Mouse (Mus musculus): Measurements from ENCODE around the gene Fam213a. TPM values are rescaled to one million over a fixed set of nuclear protein-coding genes. Genes with fewer than 3 reads are reported as not detected.

Gene Fam213a
- polyA plus RNA-seq, 1 experiment from 2014 or later, result 35.8 TPM

DNA sequence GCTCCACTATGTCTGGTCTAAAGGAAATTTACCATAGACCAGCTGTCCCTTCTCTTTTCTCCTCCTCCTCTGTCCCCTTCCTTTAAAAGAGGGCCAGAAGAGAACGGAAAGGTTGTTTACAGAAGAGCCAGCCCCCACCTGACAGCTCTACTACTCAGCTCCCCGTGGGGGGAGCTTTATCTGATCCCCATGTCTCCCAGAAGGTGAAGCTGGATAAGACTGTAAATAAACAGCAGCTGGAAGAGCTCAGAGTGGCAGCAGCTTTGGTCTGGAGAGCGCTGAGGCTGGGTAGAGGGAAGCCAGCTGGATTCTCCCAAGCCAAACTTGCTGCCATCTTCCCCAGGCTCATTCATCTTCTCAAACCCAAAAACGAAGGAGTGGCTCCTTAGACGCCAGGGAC is 5.9 kb downstream of the Fam213a start:
- no peak overlapping the region for H3K4me2 ChIP-seq (ENCODE audit: low read depth, low read length)
- ATAC-seq (replicated peaks; ENCODE audit: extremely low read depth, insufficient read depth, low FRiP score), result no peak
- H3K4me3 ChIP-seq (ENCODE audit: low read length), result no peak overlapping the region
- no peaks in the 10 kb centered on the region for H3K36me3 ChIP-seq (ENCODE audit: control insufficient read depth, insufficient read depth)
- 32% methylated on average over 5 of the region's 5 CpGs for WGBS
- no peaks in the 10 kb centered on the region for H3K9me3 ChIP-seq (replicated peaks; ENCODE audit: control insufficient read depth, low read length)
- H3K27ac ChIP-seq (ENCODE audit: low read length), result no peak overlapping the region
- H3K4me1 ChIP-seq (ENCODE audit: control insufficient read depth, insufficient read depth, low read length), result peaks cover 6% of the 10 kb centered on the region
- no peak overlapping the region for H3K9ac ChIP-seq (ENCODE audit: low read length)
- H3K27me3 ChIP-seq (ENCODE audit: control insufficient read depth, insufficient read depth, low read length), result no peaks in the 10 kb centered on the region

- 44% methylated on average over 3 of the region's 3 CpGs for WGBS
- Histone ChIP-seq H3K4me2 (ENCODE audit: low read depth, low read length) (no peak overlapping the region), H3K4me1 (ENCODE audit: control insufficient read depth, insufficient read depth, low read length) (peaks cover 6% of the 10 kb centered on the region), H3K36me3 (ENCODE audit: control insufficient read depth, insufficient read depth) (no peaks in the 10 kb centered on the region), H3K4me3 (ENCODE audit: low read length) (no peak overlapping the region), H3K9ac (ENCODE audit: low read length) (no peak overlapping the region), H3K27me3 (ENCODE audit: control insufficient read depth, insufficient read depth, low read length) (no peaks in the 10 kb centered on the region), H3K27ac (ENCODE audit: low read length) (no peak overlapping the region), H3K9me3 (replicated peaks; ENCODE audit: control insufficient read depth, low read length) (no peaks in the 10 kb centered on the region)
- no peak for ATAC-seq (replicated peaks; ENCODE audit: extremely low read depth, insufficient read depth, low FRiP score)
Observed at GRCm38 (mm10) chr14:41006899-41007298, 6.7 kb downstream of the Fam213a start.

DNA sequence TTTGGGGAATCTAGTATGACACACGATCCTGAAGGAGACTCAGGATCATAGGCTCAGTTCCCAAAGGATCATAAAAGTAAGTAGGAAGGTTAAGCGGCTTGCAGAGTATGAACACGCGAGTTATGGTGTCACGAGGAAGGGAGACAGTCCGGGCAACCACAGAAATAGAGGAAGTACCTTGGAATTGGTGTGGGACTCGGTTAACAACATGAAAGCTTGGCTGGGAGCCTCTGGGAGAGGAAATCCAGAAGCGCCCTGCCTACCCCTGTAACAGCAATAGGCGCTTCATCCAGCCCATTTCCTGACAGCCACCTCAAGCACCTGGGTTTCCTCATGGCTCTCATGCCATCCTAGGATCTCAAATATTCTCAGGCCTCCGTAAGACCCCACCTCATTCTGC is 7.3 kb downstream of the Fam213a start:
- Histone ChIP-seq H3K4me1 (ENCODE audit: control insufficient read depth, insufficient read depth, low read length) (peaks cover 6% of the 10 kb centered on the region), H3K4me2 (ENCODE audit: low read depth, low read length) (no peak overlapping the region), H3K9me3 (replicated peaks; ENCODE audit: control insufficient read depth, low read length) (no peaks in the 10 kb centered on the region), H3K36me3 (ENCODE audit: control insufficient read depth, insufficient read depth) (no peaks in the 10 kb centered on the region), H3K27ac (ENCODE audit: low read length) (no peak overlapping the region), H3K27me3 (ENCODE audit: control insufficient read depth, insufficient read depth, low read length) (no peaks in the 10 kb centered on the region), H3K4me3 (ENCODE audit: low read length) (no peak overlapping the region), H3K9ac (ENCODE audit: low read length) (no peak overlapping the region)
- ATAC-seq (replicated peaks; ENCODE audit: extremely low read depth, insufficient read depth, low FRiP score), result no peak
- 85% methylated on average over 10 of the region's 10 CpGs for WGBS

DNA sequence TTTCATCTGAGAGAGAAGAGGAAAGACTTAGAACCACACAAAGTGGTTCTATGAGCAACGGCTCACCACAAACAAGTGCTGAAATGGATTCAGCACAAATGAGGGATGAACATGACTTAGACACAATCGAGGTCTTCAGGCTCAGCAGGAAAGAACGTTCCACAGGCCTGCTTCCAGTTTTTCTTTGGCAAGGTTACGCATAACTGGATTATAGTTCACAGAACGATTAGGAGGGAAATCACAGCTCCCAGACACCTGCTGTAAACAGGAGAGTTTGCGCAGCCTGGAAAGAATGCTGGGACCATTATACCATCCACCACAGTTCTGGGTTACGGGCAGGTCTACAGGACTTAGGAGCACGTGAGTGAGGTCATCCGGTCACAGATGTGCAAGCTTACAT is 7.9 kb downstream of the Fam213a start:
- Histone ChIP-seq H3K4me2 (ENCODE audit: low read depth, low read length) (no peak overlapping the region), H3K9me3 (replicated peaks; ENCODE audit: control insufficient read depth, low read length) (no peaks in the 10 kb centered on the region), H3K9ac (ENCODE audit: low read length) (no peak overlapping the region), H3K27ac (ENCODE audit: low read length) (no peak overlapping the region), H3K36me3 (ENCODE audit: control insufficient read depth, insufficient read depth) (no peaks in the 10 kb centered on the region), H3K4me1 (ENCODE audit: control insufficient read depth, insufficient read depth, low read length) (peaks cover 6% of the 10 kb centered on the region), H3K27me3 (ENCODE audit: control insufficient read depth, insufficient read depth, low read length) (no peaks in the 10 kb centered on the region), H3K4me3 (ENCODE audit: low read length) (no peak overlapping the region)
- ATAC-seq (replicated peaks; ENCODE audit: extremely low read depth, insufficient read depth, low FRiP score), result no peak
- WGBS, result 80% methylated on average over 9 of the region's 9 CpGs

DNA sequence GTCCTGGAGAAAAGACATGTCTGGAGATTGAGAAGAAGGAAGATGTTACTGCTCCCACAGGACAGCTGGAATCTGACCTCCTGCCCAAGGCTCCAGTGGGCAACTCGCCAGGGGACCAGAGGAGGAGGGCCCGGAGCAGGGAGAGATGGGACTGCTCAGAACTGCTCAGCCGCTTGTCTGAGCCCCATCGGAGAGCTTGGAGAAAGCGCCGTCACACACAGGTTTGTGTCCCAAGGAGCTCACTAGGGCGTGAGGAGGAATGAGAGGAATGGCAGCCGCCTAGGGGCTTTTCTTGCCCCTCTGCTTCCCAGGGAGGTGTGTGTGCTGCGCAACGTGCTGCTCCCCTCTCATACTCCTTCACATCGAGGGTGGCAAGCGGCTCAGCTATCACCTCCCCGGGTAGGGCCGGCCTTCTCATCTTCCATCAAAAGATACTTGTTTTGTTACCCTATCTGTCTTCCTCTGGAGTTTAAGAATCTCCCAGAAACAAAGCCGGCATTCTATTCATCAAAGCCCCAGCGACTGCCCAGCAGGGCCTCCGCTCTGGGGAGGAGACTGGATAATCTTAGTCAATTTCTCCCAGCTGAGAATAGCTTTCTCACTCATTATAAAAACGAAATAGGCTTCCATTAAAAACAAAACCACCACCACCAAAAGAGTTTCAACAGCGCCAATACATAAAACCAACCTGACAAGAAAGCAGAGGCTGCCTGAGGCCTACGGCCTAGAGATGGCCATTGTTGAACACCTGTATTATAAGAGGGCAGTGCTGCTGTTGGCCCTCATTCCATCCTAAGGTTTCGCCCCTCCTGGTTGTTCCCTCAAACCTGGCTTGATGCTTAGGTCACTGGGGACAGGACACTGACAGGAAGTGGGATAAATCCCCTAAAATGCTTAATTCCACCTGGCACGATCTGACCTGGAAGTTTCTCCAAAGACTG is 9.1 kb downstream of the Fam213a start:
- ATAC-seq (replicated peaks; ENCODE audit: extremely low read depth, insufficient read depth, low FRiP score), result no peak
- no peak overlapping the region for H3K4me3 ChIP-seq (ENCODE audit: low read length)
- WGBS, result 36% methylated on average over 22 of the region's 22 CpGs
- H3K9ac ChIP-seq (ENCODE audit: low read length), result peak overlapping the region; percentile 24; the same call in 1 of the 2 replicates
- H3K4me1 ChIP-seq (ENCODE audit: control insufficient read depth, insufficient read depth, low read length), result peaks cover 6% of the 10 kb centered on the region
- H3K9me3 ChIP-seq (replicated peaks; ENCODE audit: control insufficient read depth, low read length), result no peaks in the 10 kb centered on the region
- peak overlapping the region; percentile 41 for H3K4me2 ChIP-seq (ENCODE audit: low read depth, low read length)
- H3K36me3 ChIP-seq (ENCODE audit: control insufficient read depth, insufficient read depth), result no peaks in the 10 kb centered on the region
- no peak overlapping the region for H3K27ac ChIP-seq (ENCODE audit: low read length)
- H3K27me3 ChIP-seq (ENCODE audit: control insufficient read depth, insufficient read depth, low read length), result no peaks in the 10 kb centered on the region

GRCm38 (mm10) chr14:41001576-41001975 is 12.0 kb downstream of the Fam213a start:
- ATAC-seq (replicated peaks; ENCODE audit: extremely low read depth, insufficient read depth, low FRiP score), result no peak
- Histone ChIP-seq H3K27ac (ENCODE audit: low read length) (no peak overlapping the region), H3K9ac (ENCODE audit: low read length) (no peak overlapping the region), H3K4me1 (ENCODE audit: control insufficient read depth, insufficient read depth, low read length) (peaks cover 6% of the 10 kb centered on the region), H3K27me3 (ENCODE audit: control insufficient read depth, insufficient read depth, low read length) (no peaks in the 10 kb centered on the region), H3K36me3 (ENCODE audit: control insufficient read depth, insufficient read depth) (peaks cover 3% of the 10 kb centered on the region; the same call in 1 of the 2 replicates), H3K9me3 (replicated peaks; ENCODE audit: control insufficient read depth, low read length) (no peaks in the 10 kb centered on the region), H3K4me3 (ENCODE audit: low read length) (no peak overlapping the region), H3K4me2 (ENCODE audit: low read depth, low read length) (no peak overlapping the region)
- WGBS, result 88% methylated on average over 5 of the region's 5 CpGs

DNA sequence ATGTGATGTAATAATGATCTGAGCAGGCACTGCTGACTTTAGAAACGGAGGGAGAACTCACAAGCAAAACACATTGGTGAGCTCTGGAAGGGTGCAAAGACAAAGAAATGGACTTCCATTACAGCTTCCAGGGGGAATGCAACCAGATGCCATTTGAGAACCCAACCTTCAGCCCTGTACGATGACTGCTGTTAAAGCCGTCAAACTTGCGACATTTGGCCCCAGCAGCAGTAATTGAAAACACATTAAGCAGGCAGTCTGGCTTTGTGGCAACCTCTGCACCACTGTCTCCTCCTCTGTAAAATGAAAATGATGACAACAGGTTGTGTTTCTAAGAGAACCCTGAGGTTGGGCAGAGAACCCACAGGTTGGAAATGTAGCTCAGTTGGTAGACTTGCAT is 12.8 kb downstream of the Fam213a start:
- no peak for ATAC-seq (replicated peaks; ENCODE audit: extremely low read depth, insufficient read depth, low FRiP score)
- Histone ChIP-seq H3K4me2 (ENCODE audit: low read depth, low read length) (no peak overlapping the region), H3K36me3 (ENCODE audit: control insufficient read depth, insufficient read depth) (peaks cover 3% of the 10 kb centered on the region; the same call in 1 of the 2 replicates), H3K9me3 (replicated peaks; ENCODE audit: control insufficient read depth, low read length) (no peaks in the 10 kb centered on the region), H3K27me3 (ENCODE audit: control insufficient read depth, insufficient read depth, low read length) (no peaks in the 10 kb centered on the region), H3K27ac (ENCODE audit: low read length) (no peak overlapping the region), H3K9ac (ENCODE audit: low read length) (no peak overlapping the region), H3K4me1 (ENCODE audit: control insufficient read depth, insufficient read depth, low read length) (peaks cover 6% of the 10 kb centered on the region), H3K4me3 (ENCODE audit: low read length) (no peak overlapping the region)
- WGBS, result 70% methylated on average over 4 of the region's 4 CpGs

DNA sequence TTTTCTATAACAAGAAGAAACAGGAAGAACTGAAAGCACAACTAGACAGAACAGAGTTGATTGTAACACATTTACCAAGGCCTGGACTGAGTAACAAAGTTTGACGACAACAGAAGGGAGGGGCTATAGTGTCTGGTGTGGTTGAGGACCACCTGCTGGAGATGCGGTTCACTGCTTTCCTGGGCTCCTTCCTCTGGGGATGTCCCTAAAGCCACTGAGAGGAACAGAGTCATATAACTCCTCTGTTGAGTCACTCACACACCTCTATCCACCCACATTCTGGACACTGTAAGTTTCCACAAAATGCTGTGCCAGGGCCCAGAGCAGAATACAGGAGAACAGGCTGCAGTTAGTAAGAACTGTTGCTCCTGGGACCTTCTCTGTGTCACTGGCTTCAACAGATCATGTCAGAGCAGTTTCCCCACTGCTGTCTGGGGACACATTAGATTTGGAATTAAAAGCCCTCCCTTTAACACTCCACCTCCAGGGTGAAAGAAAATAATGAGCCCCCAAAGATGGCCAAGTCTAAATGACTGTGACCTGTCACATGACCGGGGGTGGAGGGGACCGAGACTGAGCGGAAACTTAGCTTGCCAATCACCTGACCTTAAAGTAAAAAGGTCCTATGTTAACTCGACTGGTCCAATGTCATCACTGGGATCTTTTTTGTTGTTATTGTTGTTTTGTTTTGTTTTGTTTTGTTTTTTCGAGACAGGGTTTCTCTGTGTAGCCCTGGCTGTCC is 13.5 kb downstream of the Fam213a start:
- Histone ChIP-seq H3K4me2 (ENCODE audit: low read depth, low read length) (no peak overlapping the region), H3K9ac (ENCODE audit: low read length) (no peak overlapping the region), H3K36me3 (ENCODE audit: control insufficient read depth, insufficient read depth) (peaks cover 3% of the 10 kb centered on the region; the same call in 1 of the 2 replicates), H3K27me3 (ENCODE audit: control insufficient read depth, insufficient read depth, low read length) (no peaks in the 10 kb centered on the region), H3K27ac (ENCODE audit: low read length) (no peak overlapping the region), H3K9me3 (replicated peaks; ENCODE audit: control insufficient read depth, low read length) (no peaks in the 10 kb centered on the region), H3K4me3 (ENCODE audit: low read length) (no peak overlapping the region), H3K4me1 (ENCODE audit: control insufficient read depth, insufficient read depth, low read length) (peaks cover 6% of the 10 kb centered on the region)
- no peak for ATAC-seq (replicated peaks; ENCODE audit: extremely low read depth, insufficient read depth, low FRiP score)
- WGBS, result 79% methylated on average over 7 of the region's 7 CpGs

DNA sequence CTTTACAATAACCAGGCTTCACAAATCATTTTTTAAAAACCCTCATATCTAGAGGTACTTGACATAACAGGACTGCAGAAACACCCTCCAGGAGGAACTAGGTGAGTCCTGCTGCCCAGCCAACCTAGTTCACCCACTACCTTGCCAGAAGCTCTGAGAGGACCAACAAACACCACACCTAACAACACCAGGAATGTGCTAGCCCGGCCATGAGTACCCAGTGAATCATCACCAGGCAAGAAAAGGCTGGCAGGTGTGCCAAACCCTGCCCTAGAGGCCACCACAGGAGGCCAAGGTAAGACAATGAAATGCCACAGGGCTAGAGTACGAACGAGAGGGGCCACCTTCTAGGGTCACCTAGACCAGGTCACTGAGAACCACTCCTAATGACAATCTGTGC is 17.4 kb downstream of the Fam213a start:
- no peaks in the 10 kb centered on the region for H3K9me3 ChIP-seq (replicated peaks; ENCODE audit: control insufficient read depth, low read length)
- no peak overlapping the region for H3K9ac ChIP-seq (ENCODE audit: low read length)
- H3K4me3 ChIP-seq (ENCODE audit: low read length), result no peak overlapping the region
- WGBS, result 73% methylated on average over 3 of the region's 3 CpGs
- ATAC-seq (replicated peaks; ENCODE audit: extremely low read depth, insufficient read depth, low FRiP score), result no peak
- H3K4me2 ChIP-seq (ENCODE audit: low read depth, low read length), result no peak overlapping the region
- H3K4me1 ChIP-seq (ENCODE audit: control insufficient read depth, insufficient read depth, low read length), result peaks cover 2% of the 10 kb centered on the region; the same call in 1 of the 2 replicates
- H3K27me3 ChIP-seq (ENCODE audit: control insufficient read depth, insufficient read depth, low read length), result no peaks in the 10 kb centered on the region
- no peak overlapping the region for H3K27ac ChIP-seq (ENCODE audit: low read length)
- peaks cover 3% of the 10 kb centered on the region; the same call in 1 of the 2 replicates for H3K36me3 ChIP-seq (ENCODE audit: control insufficient read depth, insufficient read depth)

Measured in heart, embryonic 16.5 days (tissue).